Mouse (Mus musculus): ENCODE results near the gene Fos. TPM values are rescaled to one million over a fixed set of nuclear protein-coding genes. Genes with fewer than 3 reads are reported as not detected.

Fos gene
- polyA plus RNA-seq, 1 experiment from 2014 or later, result 1.1 TPM

DNA sequence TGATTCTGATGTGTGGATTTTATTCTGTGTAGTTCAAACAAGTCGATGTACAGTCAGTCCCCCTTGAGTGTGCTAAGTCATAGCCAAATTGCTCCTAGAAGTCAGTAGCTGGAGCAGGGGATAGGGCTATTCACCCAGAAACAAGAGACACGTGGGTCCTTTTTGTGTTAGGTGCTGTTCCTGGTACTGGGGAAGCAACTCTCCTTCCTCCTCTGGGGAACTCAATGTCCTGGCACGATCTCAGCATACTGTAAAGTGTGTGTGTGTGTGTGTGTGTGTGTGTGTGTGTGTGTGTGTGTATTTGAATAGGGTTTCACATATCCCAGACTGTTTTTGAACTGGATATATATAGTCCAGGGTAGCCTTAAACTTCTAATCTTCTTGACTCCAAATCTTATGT is 8.8 kb upstream of the Fos start:
- Histone ChIP-seq H3K9ac (replicated peaks) (no peak overlapping the region), H3K36me3 (no peaks in the 10 kb centered on the region), H3K9me3 (no peaks in the 10 kb centered on the region), H3K4me1 (peaks cover 8% of the 10 kb centered on the region; the same call in 1 of the 2 replicates), H3K27ac (replicated peaks) (no peak overlapping the region), H3K27me3 (peaks cover 8% of the 10 kb centered on the region; the same call in 1 of the 2 replicates), H3K4me3 (no peak overlapping the region), H3K4me2 (replicated peaks) (no peak overlapping the region)
- WGBS, result 72% methylated on average over 3 of the region's 3 CpGs
- ATAC-seq (ENCODE audit: low FRiP score, low read depth), result no peak

DNA sequence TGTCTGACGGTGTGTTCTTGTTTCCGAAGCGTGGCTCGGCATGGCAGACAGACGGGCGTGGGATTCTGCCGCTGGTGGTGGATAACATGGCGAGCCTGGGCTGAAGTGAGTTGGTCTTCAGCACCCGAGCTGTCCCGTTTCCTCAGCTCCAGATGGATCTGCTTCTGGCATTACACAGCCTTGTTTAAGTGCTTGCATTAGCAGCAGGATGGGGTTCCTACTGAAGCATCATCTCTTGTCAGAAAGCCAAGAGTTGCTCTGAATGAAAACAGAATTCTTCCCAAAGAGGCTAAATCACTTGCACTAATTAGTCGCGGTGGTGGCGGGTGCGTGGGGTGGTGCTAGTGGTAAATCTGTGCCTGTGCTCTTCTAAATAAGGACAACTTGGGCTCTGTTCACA is 5.8 kb upstream of the Fos start:
- H3K27ac ChIP-seq (replicated peaks), result no peak overlapping the region
- ATAC-seq (ENCODE audit: low FRiP score, low read depth), result no peak

DNA sequence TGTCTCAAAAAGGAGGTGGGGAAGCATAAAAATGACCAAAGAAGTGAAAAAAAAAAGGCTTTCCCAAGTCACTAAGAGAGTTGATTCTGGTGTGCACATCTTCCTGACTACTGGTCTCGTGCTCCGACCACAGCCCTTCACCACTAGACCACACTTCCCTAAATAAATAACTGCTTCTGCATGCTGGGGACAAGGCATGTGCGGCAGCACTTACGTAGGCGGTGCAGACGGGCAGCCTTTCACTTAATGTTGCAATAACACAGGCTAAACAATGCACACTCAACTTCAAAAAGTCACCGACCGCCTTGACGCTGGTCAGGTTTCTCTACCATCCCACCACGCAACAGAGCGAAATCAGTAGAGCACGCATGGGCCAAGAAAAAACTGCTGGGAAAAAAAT is 5.0 kb upstream of the Fos start:
- H3K4me3 ChIP-seq, result no peak overlapping the region
- H3K4me1 ChIP-seq, result peaks cover 23% of the 10 kb centered on the region
- no peak overlapping the region for H3K4me2 ChIP-seq (replicated peaks)
- WGBS, result 92% methylated on average over 12 of the region's 12 CpGs
- H3K27ac ChIP-seq (replicated peaks), result no peak overlapping the region
- no peak for ATAC-seq (ENCODE audit: low FRiP score, low read depth)
- no peaks in the 10 kb centered on the region for H3K9me3 ChIP-seq
- H3K36me3 ChIP-seq, result no peaks in the 10 kb centered on the region
- peaks cover 31% of the 10 kb centered on the region for H3K27me3 ChIP-seq
- no peak overlapping the region for H3K9ac ChIP-seq (replicated peaks)

More for the DNA sequence above, 5.8 kb upstream of the Fos start:
- peaks cover 17% of the 10 kb centered on the region for H3K4me1 ChIP-seq
- no peaks in the 10 kb centered on the region for H3K9me3 ChIP-seq
- no peak overlapping the region for H3K4me3 ChIP-seq
- H3K4me2 ChIP-seq (replicated peaks), result no peak overlapping the region
- WGBS, result 87% methylated on average over 14 of the region's 14 CpGs
- H3K36me3 ChIP-seq, result no peaks in the 10 kb centered on the region
- no peak overlapping the region for H3K9ac ChIP-seq (replicated peaks)
- peaks cover 30% of the 10 kb centered on the region for H3K27me3 ChIP-seq

DNA sequence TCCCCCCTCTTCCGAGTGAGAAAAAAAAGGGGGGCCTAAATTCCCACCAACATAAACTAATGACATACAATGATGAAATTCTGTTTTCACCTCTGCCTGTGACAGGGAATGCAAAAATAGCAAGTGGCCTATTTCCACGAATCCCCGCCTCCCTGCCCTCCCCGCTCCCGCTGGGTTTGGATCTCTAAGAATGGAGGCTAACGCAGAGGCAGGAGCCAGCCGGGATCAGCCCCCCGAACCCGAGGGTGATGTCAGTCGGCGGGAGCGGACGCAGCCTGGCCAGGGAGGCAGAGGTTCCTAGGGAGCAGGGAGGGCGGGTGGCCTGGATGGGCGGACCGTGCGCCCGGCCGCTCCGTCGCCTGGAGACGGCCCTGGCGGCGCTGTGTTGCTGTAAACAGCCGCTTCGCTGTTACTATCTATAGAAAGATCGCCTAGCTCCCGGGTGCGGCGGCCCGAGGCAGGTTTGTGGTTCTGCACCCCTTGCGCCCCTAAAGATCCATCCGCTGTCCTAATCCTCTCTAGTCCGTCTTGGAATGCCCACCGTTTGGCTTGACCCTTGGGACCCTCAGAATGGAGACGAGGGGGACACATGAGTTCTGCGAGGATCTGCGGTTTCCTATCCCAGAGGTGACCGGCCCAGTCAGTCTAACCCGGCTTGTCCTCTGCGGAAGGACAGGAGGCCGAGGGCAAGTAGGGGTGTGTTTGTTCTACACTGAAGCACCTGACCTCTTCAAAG is 1.6 kb upstream of the Fos start:
- peak; percentile 52 for ATAC-seq (ENCODE audit: low FRiP score, low read depth)
- H3K4me2 ChIP-seq (replicated peaks), result peak overlapping the region; percentile 100
- H3K9ac ChIP-seq (replicated peaks), result peak overlapping the region; percentile 65
- H3K4me3 ChIP-seq, result peak overlapping the region; percentile 53
- no peaks in the 10 kb centered on the region for H3K36me3 ChIP-seq
- peaks cover 39% of the 10 kb centered on the region for H3K4me1 ChIP-seq
- whole genome bisulfite sequencing, result under 1% methylated on average over 41 of the region's 42 CpGs
- H3K9me3 ChIP-seq, result no peaks in the 10 kb centered on the region
- peaks cover 60% of the 10 kb centered on the region for H3K27me3 ChIP-seq
- no peak overlapping the region for H3K27ac ChIP-seq (replicated peaks)

DNA sequence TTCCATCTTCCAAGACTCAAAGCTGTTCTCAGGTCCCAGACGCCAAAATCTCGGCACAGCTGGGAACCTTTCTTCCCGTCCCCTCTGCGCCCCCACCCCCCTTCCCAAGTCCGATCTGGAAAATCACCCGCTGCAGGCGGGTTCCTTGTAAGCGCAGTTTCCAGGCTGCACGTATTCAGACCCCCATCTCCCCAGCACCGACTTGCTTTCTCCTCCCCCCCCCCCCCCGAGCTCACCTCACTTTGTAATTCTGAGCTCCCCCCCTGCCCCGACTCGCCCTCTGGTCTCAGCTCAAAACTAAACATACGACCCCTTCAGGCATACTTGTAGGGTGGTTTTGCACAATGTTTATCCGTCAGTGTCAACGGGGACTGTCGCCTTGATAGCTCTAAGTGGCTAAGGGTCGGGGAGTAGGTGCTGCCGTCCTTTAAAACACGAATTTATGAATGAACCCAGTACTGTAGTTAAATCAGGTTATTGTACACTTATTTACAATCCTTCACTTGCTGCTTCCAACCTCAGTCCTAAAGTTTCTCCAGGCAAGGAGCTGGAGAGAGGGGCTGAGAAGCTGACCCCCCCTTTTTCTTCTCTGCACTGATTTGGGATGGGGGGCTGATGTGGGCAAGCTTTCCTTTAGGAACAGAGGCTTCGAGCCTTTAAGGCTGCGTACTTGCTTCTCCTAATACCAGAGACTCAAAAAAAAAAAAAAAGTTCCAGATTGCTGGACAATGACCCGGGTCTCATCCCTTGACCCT is 857 bp upstream of the Fos start:
- Histone ChIP-seq H3K4me2 (replicated peaks) (peak overlapping the region; percentile 100), H3K9me3 (no peaks in the 10 kb centered on the region), H3K4me1 (peaks cover 36% of the 10 kb centered on the region), H3K27me3 (peaks cover 65% of the 10 kb centered on the region), H3K9ac (replicated peaks) (peak overlapping the region; percentile 65), H3K36me3 (no peaks in the 10 kb centered on the region), H3K27ac (replicated peaks) (no peak overlapping the region), H3K4me3 (peak overlapping the region; percentile 53)
- peak; percentile 4; the same call in 1 of the 2 replicates for ATAC-seq (ENCODE audit: low FRiP score, low read depth)
- WGBS, result under 1% methylated on average over 22 of the region's 23 CpGs

DNA sequence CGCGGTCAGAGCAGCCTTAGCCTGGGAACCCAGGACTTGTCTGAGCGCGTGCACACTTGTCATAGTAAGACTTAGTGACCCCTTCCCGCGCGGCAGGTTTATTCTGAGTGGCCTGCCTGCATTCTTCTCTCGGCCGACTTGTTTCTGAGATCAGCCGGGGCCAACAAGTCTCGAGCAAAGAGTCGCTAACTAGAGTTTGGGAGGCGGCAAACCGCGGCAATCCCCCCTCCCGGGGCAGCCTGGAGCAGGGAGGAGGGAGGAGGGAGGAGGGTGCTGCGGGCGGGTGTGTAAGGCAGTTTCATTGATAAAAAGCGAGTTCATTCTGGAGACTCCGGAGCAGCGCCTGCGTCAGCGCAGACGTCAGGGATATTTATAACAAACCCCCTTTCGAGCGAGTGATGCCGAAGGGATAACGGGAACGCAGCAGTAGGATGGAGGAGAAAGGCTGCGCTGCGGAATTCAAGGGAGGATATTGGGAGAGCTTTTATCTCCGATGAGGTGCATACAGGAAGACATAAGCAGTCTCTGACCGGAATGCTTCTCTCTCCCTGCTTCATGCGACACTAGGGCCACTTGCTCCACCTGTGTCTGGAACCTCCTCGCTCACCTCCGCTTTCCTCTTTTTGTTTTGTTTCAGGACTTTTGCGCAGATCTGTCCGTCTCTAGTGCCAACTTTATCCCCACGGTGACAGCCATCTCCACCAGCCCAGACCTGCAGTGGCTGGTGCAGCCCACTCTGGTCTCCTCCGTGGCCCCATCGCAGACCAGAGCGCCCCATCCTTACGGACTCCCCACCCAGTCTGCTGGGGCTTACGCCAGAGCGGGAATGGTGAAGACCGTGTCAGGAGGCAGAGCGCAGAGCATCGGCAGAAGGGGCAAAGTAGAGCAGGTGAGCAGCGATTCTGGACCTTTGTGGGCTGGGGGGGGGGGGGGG is 875 bp downstream of the Fos start:
- peaks cover 68% of the 10 kb centered on the region for H3K27me3 ChIP-seq
- H3K9ac ChIP-seq (replicated peaks), result peak overlapping the region; percentile 65
- no peaks in the 10 kb centered on the region for H3K9me3 ChIP-seq
- peak; percentile 47 for ATAC-seq (ENCODE audit: low FRiP score, low read depth)
- no peak overlapping the region for H3K27ac ChIP-seq (replicated peaks)
- peak overlapping the region; percentile 100 for H3K4me2 ChIP-seq (replicated peaks)
- under 1% methylated on average over 49 of the region's 49 CpGs for WGBS
- peaks cover 36% of the 10 kb centered on the region for H3K4me1 ChIP-seq
- H3K4me3 ChIP-seq, result peak overlapping the region; percentile 53
- H3K36me3 ChIP-seq, result no peaks in the 10 kb centered on the region

DNA sequence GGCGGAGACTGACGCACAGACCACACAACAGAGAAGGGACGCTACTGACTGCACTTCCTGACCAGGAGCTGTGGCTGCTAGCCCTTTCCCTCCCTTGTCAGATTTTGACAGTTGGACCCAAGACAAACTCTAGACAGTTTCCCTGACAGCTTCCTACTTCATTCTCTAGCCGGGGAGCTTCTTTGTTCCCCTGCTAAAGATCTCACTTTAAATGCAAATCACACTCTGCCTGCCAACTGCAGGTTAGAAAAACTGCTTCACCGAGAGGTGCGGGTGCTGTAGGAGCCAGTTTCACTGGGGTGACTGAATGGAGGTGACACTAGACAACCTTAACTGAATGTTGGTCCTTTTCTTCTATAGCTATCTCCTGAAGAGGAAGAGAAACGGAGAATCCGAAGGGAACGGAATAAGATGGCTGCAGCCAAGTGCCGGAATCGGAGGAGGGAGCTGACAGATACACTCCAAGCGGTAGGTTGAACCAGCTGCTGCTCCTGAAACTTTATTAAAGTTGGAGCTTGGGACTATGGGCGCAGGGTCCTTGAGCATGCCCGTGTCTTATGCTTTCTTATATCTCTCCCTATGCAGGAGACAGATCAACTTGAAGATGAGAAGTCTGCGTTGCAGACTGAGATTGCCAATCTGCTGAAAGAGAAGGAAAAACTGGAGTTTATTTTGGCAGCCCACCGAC is 1.7 kb downstream of the Fos start:
- peak overlapping the region; percentile 100 for H3K4me2 ChIP-seq (replicated peaks)
- 0 out of 2 replicates have a peak overlapping the region, but pooled peaks have one; percentile 65 for H3K9ac ChIP-seq (replicated peaks)
- peaks cover 64% of the 10 kb centered on the region for H3K27me3 ChIP-seq
- peaks cover 36% of the 10 kb centered on the region for H3K4me1 ChIP-seq
- H3K4me3 ChIP-seq, result peak overlapping the region; percentile 53
- no peaks in the 10 kb centered on the region for H3K36me3 ChIP-seq
- ATAC-seq (ENCODE audit: low FRiP score, low read depth), result no peak
- H3K27ac ChIP-seq (replicated peaks), result no peak overlapping the region
- WGBS, result 9% methylated on average over 14 of the region's 16 CpGs
- H3K9me3 ChIP-seq, result no peaks in the 10 kb centered on the region

DNA sequence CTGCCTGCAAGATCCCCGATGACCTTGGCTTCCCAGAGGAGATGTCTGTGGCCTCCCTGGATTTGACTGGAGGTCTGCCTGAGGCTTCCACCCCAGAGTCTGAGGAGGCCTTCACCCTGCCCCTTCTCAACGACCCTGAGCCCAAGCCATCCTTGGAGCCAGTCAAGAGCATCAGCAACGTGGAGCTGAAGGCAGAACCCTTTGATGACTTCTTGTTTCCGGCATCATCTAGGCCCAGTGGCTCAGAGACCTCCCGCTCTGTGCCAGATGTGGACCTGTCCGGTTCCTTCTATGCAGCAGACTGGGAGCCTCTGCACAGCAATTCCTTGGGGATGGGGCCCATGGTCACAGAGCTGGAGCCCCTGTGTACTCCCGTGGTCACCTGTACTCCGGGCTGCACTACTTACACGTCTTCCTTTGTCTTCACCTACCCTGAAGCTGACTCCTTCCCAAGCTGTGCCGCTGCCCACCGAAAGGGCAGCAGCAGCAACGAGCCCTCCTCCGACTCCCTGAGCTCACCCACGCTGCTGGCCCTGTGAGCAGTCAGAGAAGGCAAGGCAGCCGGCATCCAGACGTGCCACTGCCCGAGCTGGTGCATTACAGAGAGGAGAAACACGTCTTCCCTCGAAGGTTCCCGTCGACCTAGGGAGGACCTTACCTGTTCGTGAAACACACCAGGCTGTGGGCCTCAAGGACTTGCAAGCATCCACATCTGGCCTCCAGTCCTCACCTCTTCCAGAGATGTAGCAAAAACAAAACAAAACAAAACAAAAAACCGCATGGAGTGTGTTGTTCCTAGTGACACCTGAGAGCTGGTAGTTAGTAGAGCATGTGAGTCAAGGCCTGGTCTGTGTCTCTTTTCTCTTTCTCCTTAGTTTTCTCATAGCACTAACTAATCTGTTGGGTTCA is 2.5 kb downstream of the Fos start:
- H3K36me3 ChIP-seq, result no peaks in the 10 kb centered on the region
- no peaks in the 10 kb centered on the region for H3K9me3 ChIP-seq
- peak overlapping the region; percentile 100; the same call in 1 of the 2 replicates for H3K4me2 ChIP-seq (replicated peaks)
- H3K27ac ChIP-seq (replicated peaks), result no peak overlapping the region
- 36% methylated on average over 23 of the region's 23 CpGs for WGBS
- no peak for ATAC-seq (ENCODE audit: low FRiP score, low read depth)
- peaks cover 60% of the 10 kb centered on the region for H3K27me3 ChIP-seq
- peak overlapping the region; percentile 53; the same call in 1 of the 2 replicates for H3K4me3 ChIP-seq
- peaks cover 36% of the 10 kb centered on the region for H3K4me1 ChIP-seq
- H3K9ac ChIP-seq (replicated peaks), result no peak overlapping the region

DNA sequence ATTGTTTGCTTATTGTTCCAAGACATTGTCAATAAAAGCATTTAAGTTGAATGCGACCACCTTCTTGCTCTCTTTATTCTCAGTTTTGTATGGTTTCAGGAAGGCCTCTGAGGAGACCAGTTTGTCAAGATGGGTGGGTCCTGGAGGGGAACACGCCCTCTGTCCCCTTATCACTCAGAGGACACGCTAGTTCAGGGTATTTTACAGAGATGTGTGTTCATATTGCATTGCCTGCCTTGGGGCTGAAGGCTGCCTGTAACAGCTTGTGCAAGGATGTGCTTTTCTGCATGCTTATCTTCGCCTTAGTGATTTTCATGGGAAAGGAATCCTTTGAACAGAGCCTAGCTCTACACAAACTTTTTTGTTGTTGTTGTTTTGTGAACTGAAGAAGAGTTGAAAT is 3.5 kb downstream of the Fos start:
- Histone ChIP-seq H3K27me3 (peaks cover 58% of the 10 kb centered on the region), H3K36me3 (no peaks in the 10 kb centered on the region), H3K9ac (replicated peaks) (no peak overlapping the region), H3K4me1 (peaks cover 28% of the 10 kb centered on the region), H3K9me3 (no peaks in the 10 kb centered on the region), H3K27ac (replicated peaks) (no peak overlapping the region), H3K4me3 (no peak overlapping the region), H3K4me2 (replicated peaks) (no peak overlapping the region)
- ATAC-seq (ENCODE audit: low FRiP score, low read depth), result no peak
- 71% methylated on average over 4 of the region's 4 CpGs for WGBS

DNA sequence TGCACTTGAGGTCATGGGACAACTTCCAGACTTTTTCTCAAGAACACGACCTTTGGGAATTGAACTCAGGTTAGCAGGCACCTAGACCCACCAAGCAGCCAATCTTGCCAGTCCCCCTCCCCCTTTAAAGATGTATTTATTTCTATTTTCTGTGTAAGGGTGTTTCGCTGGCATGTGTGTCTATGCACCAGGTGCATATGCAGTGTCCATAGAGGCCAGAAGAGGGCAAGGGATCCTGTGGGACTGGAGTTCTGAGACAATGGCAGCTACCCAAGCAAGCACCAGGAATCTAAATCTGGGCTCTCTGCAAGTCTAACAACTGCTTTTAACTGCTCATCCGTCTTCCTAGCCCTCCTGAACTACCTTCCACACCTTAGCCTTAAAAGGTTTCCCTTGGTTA is 4.1 kb downstream of the Fos start:
- H3K4me1 ChIP-seq, result peaks cover 22% of the 10 kb centered on the region
- peaks cover 56% of the 10 kb centered on the region for H3K27me3 ChIP-seq
- H3K9ac ChIP-seq (replicated peaks), result no peak overlapping the region
- H3K27ac ChIP-seq (replicated peaks), result no peak overlapping the region
- H3K4me2 ChIP-seq (replicated peaks), result no peak overlapping the region
- WGBS, result 74% methylated on average over 3 of the region's 3 CpGs
- no peak overlapping the region for H3K4me3 ChIP-seq
- ATAC-seq (ENCODE audit: low FRiP score, low read depth), result no peak
- H3K36me3 ChIP-seq, result no peaks in the 10 kb centered on the region
- no peaks in the 10 kb centered on the region for H3K9me3 ChIP-seq

Data from midbrain, embryonic 12.5 days (tissue).